Mouse (Mus musculus) adrenal gland, postnatal 4 days (tissue): ENCODE data around the gene Fibcd1. TPM values are rescaled to one million over a fixed set of nuclear protein-coding genes. Genes with fewer than 3 reads are reported as not detected.
A peak's percentile ranks its signal among the peaks of the same experiment; 100 is the strongest.

Experiments
- DNase-seq, 2 experiments: peaks; one replicate each; pipeline ENCODE4 v3.0.0; 2021 to 2022; ENCODE audit warnings: low spot score in 2 of 2, mixed read lengths in 2 of 2
- total RNA-seq, 2 experiments: library from RNA; stranded (reverse); gene quantifications; 2 replicates each; pipeline ENCODE4 v1.2.3; 2021

Fibcd1 gene
- total RNA-seq, 2 experiments from 2014 or later, result 1.1 to 2.2 TPM

GRCm38 (mm10) chr2:31770781-31771441, 74.9 kb downstream of the Fibcd1 start:
- peak in 1 of 2 experiments; percentile 30 for DNase-seq

GRCm38 (mm10) chr2:31769631-31770111, 76.1 kb downstream of the Fibcd1 start:
- DNase-seq, result peak in 1 of 2 experiments; percentile 28

- no peak for DNase-seq
Measured at GRCm38 (mm10) chr2:31769115-31769514, 76.7 kb downstream of the Fibcd1 start.

- no peak for DNase-seq
Measured at GRCm38 (mm10) chr2:31767815-31768214, 78.0 kb downstream of the Fibcd1 start.

- no peak for DNase-seq
Measured at GRCm38 (mm10) chr2:31767104-31767503, 78.7 kb downstream of the Fibcd1 start.

Other genes with a start within 250 kb of the Fibcd1 start
- gene Prdm12, start 206.0 kb downstream of the Fibcd1 start, total RNA-seq, result not detected
- 10 to 100 TPM; 32.9 to 37.4 TPM for gene Exosc2, start 175.3 kb downstream of the Fibcd1 start, total RNA-seq
- gene Abl1, start 157.6 kb downstream of the Fibcd1 start, total RNA-seq, result 100 to 1,000 TPM; 109 to 112 TPM
- gene Qrfp, start 35.4 kb downstream of the Fibcd1 start, total RNA-seq, result not detected
- gene Lamc3, start 41.3 kb upstream of the Fibcd1 start, total RNA-seq, result 10 to 100 TPM; 18.7 to 19.6 TPM
- 10 to 100 TPM; 31.2 to 49.5 TPM for gene Aif1l, start 104.1 kb upstream of the Fibcd1 start, total RNA-seq
- gene Nup214, start 128.4 kb upstream of the Fibcd1 start, total RNA-seq, result 10 to 100 TPM; 71.1 to 86.6 TPM
- 1 to 10 TPM; 2.4 TPM for gene Fam78a, start 238.9 kb upstream of the Fibcd1 start, total RNA-seq
- gene Plpp7, start 249.5 kb upstream of the Fibcd1 start, total RNA-seq, result 1 to 10 TPM; 5.5 to 6.3 TPM